Comparison of ENCODE assay signal across 10 mouse cellular contexts in genomic region chr2:151862257-151862810, GRCm38 (mm10). TPM values are rescaled to one million over a fixed set of nuclear protein-coding genes. Genes with fewer than 3 reads are reported as not detected.
DNase-seq lines count a peak whose midpoint lies in the region; ATAC-seq and TF ChIP-seq lines count a peak whose summit lies in the region.
"Had no signal": no experiment of that assay in that cellular context is flagged by ENCODE, and none has a peak within 500 bp of the region (broad histone marks: within the 10 kb centered on the region; RNA-seq: fewer than 3 reads in every experiment).

No protein-coding gene starts in this region.

- no peak for TF ChIP-seq POLR2A in heart, adult 2 months (IDR thresholded peaks at IDR 0.05; ENCODE audit: insufficient read depth, low read depth, low read length)

- no peak for TF ChIP-seq EP300 in heart, adult 2 months (IDR thresholded peaks at IDR 0.05; ENCODE audit: insufficient read depth, low read depth, low read length)
- TF ChIP-seq EP300 in stomach, postnatal 0 days (optimal IDR thresholded peaks at IDR 0.05): no peak

- no peak; the same call in 1 of the 2 replicates for ATAC-seq in midbrain, embryonic 11.5 days (ENCODE audit: low FRiP score)
- ATAC-seq in midbrain, embryonic 15.5 days (replicated peaks): no peak
- ATAC-seq in granulocyte monocyte progenitor cell, adult 5-6 weeks (replicated peaks; ENCODE audit: poor library complexity, severe bottlenecking): 0 out of 2 replicates have a peak, but pooled peaks have one; percentile 16
- no peak for ATAC-seq in stomach, postnatal 0 days (ENCODE audit: low FRiP score, low TSS enrichment)

- intact Hi-C loops in heart, adult 2 months (cut with DNase I): no loop called here
- intact Hi-C loops in heart, postnatal 25 days (cut with DNase I): no loop called here

- H3K27me3 ChIP-seq in heart, adult 2 months (ENCODE audit: control insufficient read depth, insufficient read depth, low read length): no peaks in the 10 kb centered on the region
- no peaks in the 10 kb centered on the region for H3K27me3 ChIP-seq in midbrain, embryonic 11.5 days (ENCODE audit: control insufficient read depth, insufficient read depth, low read length)
- no peaks in the 10 kb centered on the region for H3K27me3 ChIP-seq in midbrain, embryonic 15.5 days (replicated peaks)
- H3K27me3 ChIP-seq in stomach, postnatal 0 days (ENCODE audit: control insufficient read depth, insufficient read depth, low read length): no peaks in the 10 kb centered on the region
- H3K27me3 ChIP-seq: liver, embryonic 13.5 days had no signal

- TF ChIP-seq CTCF in heart, adult 2 months (IDR thresholded peaks at IDR 0.05): peak; percentile 78
- peak; percentile 75 for TF ChIP-seq CTCF in stomach, postnatal 0 days (IDR thresholded peaks at IDR 0.05; ENCODE audit: low read depth)

- DNase-seq in heart, adult 2 months: no peak
- no peak for DNase-seq in heart, postnatal 25 days (ENCODE audit: low spot score)
- peak; percentile 79 for DNase-seq in midbrain, embryonic 11.5 days (ENCODE audit: low spot score, missing footprints)
- DNase-seq in stomach, postnatal 0 days (ENCODE audit: low spot score): no peak
- no peak for DNase-seq in frontal cortex, adult 2 months (ENCODE audit: extremely low spot score in 1 of 2, low spot score in 1 of 2)
- no peak for DNase-seq in spleen, adult 18-20 months
- DNase-seq: heart, postnatal 14 days; liver, embryonic 13.5 days had no signal

- no peak overlapping the region for H3K4me3 ChIP-seq in heart, adult 2 months
- H3K4me3 ChIP-seq in midbrain, embryonic 11.5 days (ENCODE audit: low read depth, low read length): no peak overlapping the region
- no peak overlapping the region for H3K4me3 ChIP-seq in midbrain, embryonic 15.5 days
- H3K4me3 ChIP-seq in stomach, postnatal 0 days (ENCODE audit: low read depth, low read length): no peak overlapping the region
- H3K4me3 ChIP-seq: liver, embryonic 13.5 days had no signal

- H3K9me3 ChIP-seq in midbrain, embryonic 11.5 days (ENCODE audit: control insufficient read depth, low read length): no peaks in the 10 kb centered on the region
- no peaks in the 10 kb centered on the region for H3K9me3 ChIP-seq in midbrain, embryonic 15.5 days
- H3K9me3 ChIP-seq in stomach, postnatal 0 days (ENCODE audit: control insufficient read depth, low read length): no peaks in the 10 kb centered on the region
- H3K9me3 ChIP-seq: liver, embryonic 13.5 days had no signal

- WGBS in heart, adult 2 months: 41% methylated on average over 5 of the region's 5 CpGs
- 50% methylated on average over 5 of the region's 5 CpGs for WGBS in midbrain, embryonic 11.5 days
- WGBS in midbrain, embryonic 15.5 days: 40% methylated on average over 5 of the region's 5 CpGs
- 48% methylated on average over 5 of the region's 5 CpGs for WGBS in stomach, postnatal 0 days

- H3K79me2 ChIP-seq in heart, adult 2 months (replicated peaks; ENCODE audit: control insufficient read depth, insufficient read depth, low read length): no peaks in the 10 kb centered on the region

- no peaks in the 10 kb centered on the region for H3K4me1 ChIP-seq in heart, adult 2 months (ENCODE audit: control insufficient read depth, insufficient read depth, low read length)
- peaks cover 5% of the 10 kb centered on the region; the same call in 1 of the 2 replicates for H3K4me1 ChIP-seq in midbrain, embryonic 11.5 days (ENCODE audit: control insufficient read depth, insufficient read depth, low read length)
- H3K4me1 ChIP-seq in midbrain, embryonic 15.5 days: peaks cover 2% of the 10 kb centered on the region; the same call in 1 of the 2 replicates
- no peaks in the 10 kb centered on the region for H3K4me1 ChIP-seq in stomach, postnatal 0 days (replicated peaks; ENCODE audit: control insufficient read depth, insufficient read depth)
- H3K4me1 ChIP-seq: liver, embryonic 13.5 days had no signal

- H3K36me3 ChIP-seq in heart, adult 2 months (ENCODE audit: control insufficient read depth, insufficient read depth, low read length): no peaks in the 10 kb centered on the region
- no peaks in the 10 kb centered on the region for H3K36me3 ChIP-seq in midbrain, embryonic 11.5 days (ENCODE audit: control insufficient read depth, insufficient read depth, low read length)
- H3K36me3 ChIP-seq in midbrain, embryonic 15.5 days (replicated peaks): no peaks in the 10 kb centered on the region
- H3K36me3 ChIP-seq in stomach, postnatal 0 days (ENCODE audit: control insufficient read depth, insufficient read depth, low read length): no peaks in the 10 kb centered on the region
- H3K36me3 ChIP-seq: liver, embryonic 13.5 days had no signal

- no peak overlapping the region for H3K4me2 ChIP-seq in midbrain, embryonic 11.5 days
- no peak overlapping the region for H3K4me2 ChIP-seq in midbrain, embryonic 15.5 days
- no peak overlapping the region for H3K4me2 ChIP-seq in stomach, postnatal 0 days (replicated peaks; ENCODE audit: low read depth)
- H3K4me2 ChIP-seq: liver, embryonic 13.5 days had no signal

- no peak overlapping the region for H3K9ac ChIP-seq in heart, adult 2 months (ENCODE audit: low read depth, low read length)
- no peak overlapping the region for H3K9ac ChIP-seq in midbrain, embryonic 11.5 days (ENCODE audit: low read length)
- H3K9ac ChIP-seq in midbrain, embryonic 15.5 days: no peak overlapping the region
- no peak overlapping the region for H3K9ac ChIP-seq in stomach, postnatal 0 days (ENCODE audit: low read length)
- H3K9ac ChIP-seq: liver, embryonic 13.5 days had no signal

- H3K27ac ChIP-seq in heart, adult 2 months: no peak overlapping the region
- H3K27ac ChIP-seq in midbrain, embryonic 11.5 days (ENCODE audit: low read depth, low read length): no peak overlapping the region
- H3K27ac ChIP-seq in midbrain, embryonic 15.5 days: no peak overlapping the region
- H3K27ac ChIP-seq in stomach, postnatal 0 days (replicated peaks): no peak overlapping the region
- H3K27ac ChIP-seq: liver, embryonic 13.5 days had no signal

RNA-seq across cellular contexts. Expression of gene Rspo4, which starts 19.6 kb away (rescaled TPM):
- not detected for total RNA-seq in heart, adult 2 months (2021)
- not detected in 2 replicates for polyA plus RNA-seq in heart, adult 2 months (2012; rRNA removed)
- total RNA-seq in heart, postnatal 25 days (2021): not detected
- 0.15 and 0.16 TPM in 2 replicates for polyA plus RNA-seq in midbrain, embryonic 11.5 days (2014; fragmentation: Nextera tagmentation; extraction: Ambion mirVana)
- 0.18 and 0.36 TPM in 2 replicates for polyA plus RNA-seq in midbrain, embryonic 15.5 days (2015; fragmentation: Nextera tagmentation; extraction: Ambion mirVana)
- total RNA-seq in granulocyte monocyte progenitor cell, adult 5-6 weeks (2014; fragmentation: Nextera tagmentation): not detected in 2 replicates
- not detected in 2 replicates for total RNA-seq in granulocyte monocyte progenitor cell, adult 5-6 weeks (2017)
- 0.05 and 0.07 TPM in 2 replicates for polyA plus RNA-seq in stomach, postnatal 0 days (2015; fragmentation: Nextera tagmentation; extraction: Ambion mirVana)
- 0.20 and 0.23 TPM in 2 replicates for polyA plus RNA-seq in frontal cortex, adult 2 months (2012; rRNA removed)
- total RNA-seq: heart, postnatal 14 days had no signal
- polyA plus RNA-seq: liver, embryonic 13.5 days had no signal

RNA-seq across cellular contexts. Expression of gene Angpt4, which starts 48.7 kb away (rescaled TPM):
- total RNA-seq in heart, adult 2 months (2021): under 1 TPM; 0.23 to 0.27 TPM
- 0.94 and 1.0 TPM in 2 replicates for polyA plus RNA-seq in heart, adult 2 months (2012; rRNA removed)
- under 1 TPM; 0.13 to 0.39 TPM for total RNA-seq in heart, postnatal 25 days (2021)
- polyA plus RNA-seq in midbrain, embryonic 11.5 days (2014; fragmentation: Nextera tagmentation; extraction: Ambion mirVana): 0.12 and 0.37 TPM in 2 replicates
- polyA plus RNA-seq in midbrain, embryonic 15.5 days (2015; fragmentation: Nextera tagmentation; extraction: Ambion mirVana): 0.18 and 0.23 TPM in 2 replicates
- total RNA-seq in granulocyte monocyte progenitor cell, adult 5-6 weeks (2014; fragmentation: Nextera tagmentation): not detected in 2 replicates
- not detected in 2 replicates for total RNA-seq in granulocyte monocyte progenitor cell, adult 5-6 weeks (2017)
- polyA plus RNA-seq in stomach, postnatal 0 days (2015; fragmentation: Nextera tagmentation; extraction: Ambion mirVana): 0.42 and 0.45 TPM in 2 replicates
- 0.26 and 0.32 TPM in 2 replicates for polyA plus RNA-seq in frontal cortex, adult 2 months (2012; rRNA removed)
- polyA plus RNA-seq: liver, embryonic 13.5 days had no signal
